Mouse (Mus musculus) heart, postnatal 0 days (tissue): ENCODE results near the gene AC131692.1. TPM values are rescaled to one million over a fixed set of nuclear protein-coding genes. Genes with fewer than 3 reads are reported as not detected.

ENCODE experiments used
- ATAC-seq: fragments of 200-750 bp; cut with Nextera tagmentation; 2 replicates; pipeline ENCODE4 v1.8.0; 2017; ENCODE audit warnings: low read depth, moderate number of reproducible peaks, moderate library complexity; ENCODE audit not compliant: insufficient read depth
- DNase-seq: peaks from one replicate; pipeline ENCODE4 v3.0.0-alpha.2; 2016; ENCODE audit warnings: low spot score
- H3K27ac ChIP-seq: fragments of 300-500 bp; sonication (generic); 2 replicates; pipeline ENCODE4 v1.5.1; 2014; ENCODE audit warnings: low read depth, mild to moderate bottlenecking
- H3K27me3 ChIP-seq: fragments of 300-500 bp; sonication (generic); 2 replicates; pipeline ENCODE4 v1.6.1; 2014; ENCODE audit warnings: low read length, mixed read lengths; ENCODE audit not compliant: control insufficient read depth, insufficient read depth
- H3K36me3 ChIP-seq: fragments of 300-500 bp; sonication (generic); replicated peaks from 2 replicates; pipeline ENCODE4 v1.6.1; 2014; ENCODE audit warnings: low read length, mixed read lengths; ENCODE audit not compliant: control insufficient read depth, insufficient read depth
- H3K4me1 ChIP-seq: fragments of 300-500 bp; sonication (generic); 2 replicates; pipeline ENCODE4 v1.6.1; 2014; ENCODE audit warnings: antibody characterized with exemption; ENCODE audit not compliant: control insufficient read depth, insufficient read depth
- H3K4me2 ChIP-seq: fragments of 300-500 bp; sonication (generic); 2 replicates; pipeline ENCODE4 v1.6.1; 2014; ENCODE audit warnings: low read depth, mild to moderate bottlenecking, low read length, moderate library complexity
- H3K4me3 ChIP-seq: fragments of 300-500 bp; sonication (generic); 2 replicates; pipeline ENCODE4 v1.5.1; 2014; ENCODE audit warnings: low read depth, low read length
- H3K9ac ChIP-seq: fragments of 300-500 bp; sonication (generic); replicated peaks from 2 replicates; pipeline ENCODE4 v1.6.1; 2014; ENCODE audit warnings: low read depth, low read length, mixed read lengths
- H3K9me3 ChIP-seq: fragments of 300-500 bp; sonication (generic); replicated peaks from 2 replicates; pipeline ENCODE4 v1.6.1; 2016; ENCODE audit warnings: low read length; ENCODE audit not compliant: control insufficient read depth
- CTCF ChIP-seq: IDR thresholded peaks from 2 replicates; pipeline ENCODE4 v1.5.1; 2016; ENCODE audit warnings: antibody characterized with exemption, control low read depth, low read depth
- EP300 ChIP-seq: IDR thresholded peaks from 2 replicates; pipeline ENCODE4 v1.6.1; 2016; ENCODE audit warnings: antibody characterized with exemption, low read depth
- WGBS: fragments of 180-500 bp; shearing (Covaris S2); extraction: QIAGEN DNeasy Blood & Tissue Kit; methylation state at CpG from one replicate; pipeline ENCODE4 v1.1.7; 2014; 5-methylcytosine and 5-hydroxymethylcytosine counted together
- polyA plus RNA-seq: library from polyadenylated mRNA; unstranded; fragments of >200 nt; fragmentation: Nextera tagmentation; extraction: Ambion mirVana; gene quantifications from 2 replicates; pipeline ENCODE4 v1.2.1, GENCODE M21; 2015
- total RNA-seq: library from RNA; depleted of rRNA; stranded (reverse); fragments of >200 nt; gene quantifications from 2 replicates; pipeline ENCODE4 v1.2.3, GENCODE M21; 2014; ENCODE audit warnings: low replicate concordance; rRNA removed

AC131692.1 gene
- total RNA-seq = not detected in 2 replicates
- not detected in 2 replicates for polyA plus RNA-seq

DNA sequence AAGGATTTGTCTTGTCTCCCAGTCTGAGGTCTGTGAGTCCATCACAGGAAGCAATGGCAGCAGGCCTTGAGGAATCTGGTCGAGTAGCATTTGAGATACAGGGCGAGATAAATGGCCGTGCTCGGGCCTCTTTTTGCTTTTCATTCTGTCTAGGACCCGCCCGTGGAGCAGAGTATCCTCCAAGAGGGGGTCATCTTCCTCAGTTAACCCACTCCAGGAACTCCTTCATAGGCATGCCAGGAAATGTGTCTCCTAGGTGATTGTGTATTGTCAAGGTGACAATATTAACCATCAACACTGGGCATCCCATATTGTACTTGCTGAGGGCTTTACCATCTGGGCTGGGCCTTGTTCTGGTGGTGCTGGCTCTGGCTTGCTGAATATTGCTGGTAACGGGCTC, at the start of gene AC131692.1:
Gene AC131692.1 (plus strand): TSS at position 301 of the 400 bp plus-strand sequence.
- DNase-seq (no peak), ATAC-seq (no peak)
- WGBS = 84% methylated on average over 7 of the region's 7 CpGs
- Histone ChIP-seq H3K9ac (no peak within 1 kb of the TSS), H3K4me1 (no peaks in the 10 kb centered on the region), H3K27me3 (no peaks in the 10 kb centered on the region), H3K9me3 (no peaks in the 10 kb centered on the region), H3K27ac (no peak within 1 kb of the TSS), H3K4me2 (no peak within 1 kb of the TSS), H3K36me3 (peaks cover 40% of the 10 kb centered on the region), H3K4me3 (no peak within 1 kb of the TSS)
- TF ChIP-seq EP300 (no peak), CTCF (no peak)

DNA sequence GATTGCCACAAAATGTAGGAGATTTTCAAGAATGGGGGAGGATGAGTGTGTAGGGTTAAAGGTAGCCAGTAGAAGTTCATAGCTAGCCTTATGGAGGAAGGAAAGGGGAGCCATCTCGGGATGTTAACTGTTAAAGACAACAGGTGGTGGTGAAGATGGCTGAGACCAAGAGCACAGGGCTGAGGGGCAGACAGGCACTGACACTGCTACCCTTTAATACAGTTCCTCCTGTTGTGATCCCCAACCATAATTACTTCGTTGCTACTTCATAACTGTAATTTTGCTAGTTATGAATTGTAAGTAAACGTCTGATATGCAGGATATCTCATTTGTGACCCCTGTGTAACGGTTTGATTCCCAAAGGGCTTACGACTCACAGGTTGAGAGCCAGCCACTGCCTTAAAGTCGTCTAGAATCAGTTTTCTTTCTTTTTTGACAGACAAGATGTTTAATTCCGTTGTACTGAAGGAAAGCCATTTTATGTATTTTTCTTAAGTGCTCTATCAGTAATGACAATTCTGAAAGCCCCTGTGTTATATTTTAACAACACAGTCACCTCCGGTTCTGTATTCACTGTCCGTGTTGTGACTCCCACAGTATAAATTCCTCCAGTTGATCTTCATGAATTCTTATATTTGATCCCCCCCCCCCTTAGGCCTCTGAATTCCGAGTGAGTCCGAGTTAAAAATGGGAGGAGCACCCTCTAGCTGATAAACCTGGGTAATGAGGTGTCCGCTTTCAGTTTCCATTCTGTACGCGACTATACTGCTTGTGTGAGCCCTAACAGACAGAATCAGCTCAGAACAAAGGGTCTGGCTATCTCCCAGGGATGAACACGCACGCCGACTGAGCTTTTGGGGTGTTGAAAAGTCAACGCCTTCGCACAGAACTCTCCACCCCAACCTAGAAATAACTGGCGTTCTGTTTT, 48.6 kb upstream of the AC131692.1 start:
- H3K4me2 ChIP-seq = peak overlapping the region; percentile 97
- 10% methylated on average over 20 of the region's 20 CpGs for WGBS
- H3K36me3 ChIP-seq = peaks cover 26% of the 10 kb centered on the region
- peak overlapping the region; percentile 97 for H3K27ac ChIP-seq
- DNase-seq (peak; percentile 69), ATAC-seq (peak; percentile 26; the same call in 1 of the 2 replicates)
- no peaks in the 10 kb centered on the region for H3K27me3 ChIP-seq
- H3K9ac ChIP-seq = peak overlapping the region; percentile 88
- peaks cover 15% of the 10 kb centered on the region for H3K4me1 ChIP-seq
- TF ChIP-seq CTCF (peak; percentile 20; the same call in 1 of the 2 replicates), EP300 (no peak)
- H3K9me3 ChIP-seq = no peaks in the 10 kb centered on the region
- peak overlapping the region; percentile 73 for H3K4me3 ChIP-seq

DNA sequence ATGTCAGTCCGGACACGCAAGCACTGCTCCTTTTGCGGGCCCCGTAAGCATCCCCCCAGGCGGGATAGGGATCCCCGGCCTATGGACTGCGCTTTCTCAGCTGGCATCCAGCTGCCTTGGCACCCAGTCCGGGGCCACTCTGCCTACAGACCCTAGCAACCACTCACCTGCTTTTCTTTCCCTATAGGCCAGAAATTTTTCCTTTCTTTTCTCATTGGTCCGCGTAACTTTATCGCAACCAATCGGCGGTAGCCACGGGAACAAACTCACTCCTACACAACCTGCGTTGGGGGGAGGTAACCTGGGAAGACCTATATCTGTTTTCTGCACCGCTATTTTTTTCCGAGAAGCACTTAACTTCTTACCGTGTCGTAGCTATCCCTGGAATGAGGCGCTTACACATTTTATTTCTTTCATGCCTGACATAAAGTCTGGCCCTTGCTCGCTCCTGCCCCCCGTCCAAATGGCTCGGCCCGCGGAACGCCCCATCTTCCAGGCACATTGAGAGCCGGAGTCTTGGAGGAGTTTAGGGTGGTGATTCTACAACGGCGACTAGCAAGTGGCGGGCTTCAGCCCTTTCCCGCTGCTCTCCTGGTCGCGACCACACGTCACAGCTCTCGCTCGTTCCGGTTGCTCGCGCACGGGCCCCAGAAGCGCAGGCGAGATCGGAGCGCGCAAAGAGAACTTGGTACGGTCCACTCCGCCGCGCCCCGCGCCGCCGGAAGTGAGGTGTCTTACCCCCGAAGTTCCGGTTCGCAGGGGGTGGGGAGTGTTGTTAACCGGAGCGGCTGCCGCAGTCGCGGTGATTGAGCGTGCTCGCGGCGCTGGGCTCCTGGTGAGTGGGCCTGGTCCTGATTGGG, 47.7 kb upstream of the AC131692.1 start, which contains the start of gene Syvn1:
Gene Syvn1 (plus strand): TSS at position 283 of the 860 bp plus-strand sequence.
- Histone ChIP-seq H3K36me3 (peaks cover 35% of the 10 kb centered on the region), H3K4me3 (peak within 1 kb of the TSS; percentile 73), H3K4me2 (peak within 1 kb of the TSS; percentile 97), H3K9me3 (no peaks in the 10 kb centered on the region), H3K9ac (peak within 1 kb of the TSS; percentile 88), H3K27ac (peak within 1 kb of the TSS; percentile 97), H3K27me3 (no peaks in the 10 kb centered on the region), H3K4me1 (peaks cover 15% of the 10 kb centered on the region)
- peak; percentile 95 for DNase-seq
- under 1% methylated on average over 65 of the region's 65 CpGs for WGBS
- no peak for TF ChIP-seq CTCF
- TF ChIP-seq EP300 = peak; percentile 77
- peak; percentile 88 for ATAC-seq

GRCm38 (mm10) chr19:6047154-6047898, 46.9 kb upstream of the AC131692.1 start:
- H3K9me3 ChIP-seq = no peaks in the 10 kb centered on the region
- under 1% methylated on average over 42 of the region's 44 CpGs for WGBS

DNA sequence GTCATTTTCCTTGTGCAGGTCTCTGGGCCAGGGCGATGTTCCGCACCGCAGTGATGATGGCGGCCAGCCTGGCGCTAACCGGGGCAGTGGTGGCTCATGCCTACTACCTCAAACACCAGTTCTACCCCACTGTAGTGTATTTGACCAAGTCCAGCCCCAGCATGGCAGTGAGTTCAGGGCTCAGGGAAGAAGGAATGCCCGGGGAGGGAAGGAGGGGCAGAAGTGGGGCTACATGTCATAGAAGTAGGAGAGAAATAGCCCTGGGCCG, 46.4 kb upstream of the AC131692.1 start:
- Histone ChIP-seq H3K4me1 (peaks cover 15% of the 10 kb centered on the region), H3K36me3 (peaks cover 48% of the 10 kb centered on the region), H3K9ac (peak overlapping the region; percentile 88), H3K4me3 (peak overlapping the region; percentile 73), H3K4me2 (peak overlapping the region; percentile 97), H3K27me3 (no peaks in the 10 kb centered on the region), H3K27ac (no peak overlapping the region), H3K9me3 (no peaks in the 10 kb centered on the region)
- no peak for ATAC-seq
- 74% methylated on average over 8 of the region's 8 CpGs for WGBS
- TF ChIP-seq CTCF (no peak), EP300 (no peak)
- DNase-seq = no peak

More at GRCm38 (mm10) chr19:6047154-6047898, 46.9 kb upstream of the AC131692.1 start:
- DNase-seq = no peak
- peak; percentile 3; the same call in 1 of the 2 replicates for ATAC-seq
- Histone ChIP-seq H3K27me3 (no peaks in the 10 kb centered on the region), H3K4me1 (peaks cover 15% of the 10 kb centered on the region), H3K4me3 (peak overlapping the region; percentile 73), H3K36me3 (peaks cover 43% of the 10 kb centered on the region), H3K4me2 (peak overlapping the region; percentile 97), H3K9ac (peak overlapping the region; percentile 88), H3K27ac (peak overlapping the region; percentile 97)
- TF ChIP-seq EP300 = no peak
- TF ChIP-seq CTCF = no peak
